Mouse (Mus musculus): ENCODE measurements at regions not wholly inside any gene's neighbourhood (a gene's known extent, or its start where the extent isn't known, plus 50 kb on each side); places are given as distances from the start of the nearest gene placed in this dataset.

- H3K4me1 ChIP-seq (ENCODE audit: control insufficient read depth, insufficient read depth, low read length): no peaks in the 10 kb centered on the region
- no peak for TF ChIP-seq POLR2A (IDR thresholded peaks at IDR 0.05; ENCODE audit: low read depth, low read length)
- no peak for TF ChIP-seq CTCF (conservative IDR thresholded peaks at IDR 0.05; ENCODE audit: insufficient read depth, insufficient read length, low read depth, low read length)
- no peak overlapping the region for H3K27ac ChIP-seq (ENCODE audit: insufficient read depth, low read depth, low read length)
- H3K27me3 ChIP-seq (replicated peaks; ENCODE audit: control insufficient read depth, insufficient read depth, low read length): no peaks in the 10 kb centered on the region
- no peak for DNase-seq
- H3K36me3 ChIP-seq (ENCODE audit: control insufficient read depth, insufficient read depth, low read length): no peaks in the 10 kb centered on the region
- no peak overlapping the region for H3K4me3 ChIP-seq (ENCODE audit: insufficient read depth, low read depth, low read length)
- 52% methylated on average over 2 of the region's 2 CpGs for WGBS
Measured at GRCm38 (mm10) chr9:42174349-42174955, 50.4 kb upstream of the Sorl1 start.
